Mouse (Mus musculus): ENCODE results near the gene Wdr48.

DNA sequence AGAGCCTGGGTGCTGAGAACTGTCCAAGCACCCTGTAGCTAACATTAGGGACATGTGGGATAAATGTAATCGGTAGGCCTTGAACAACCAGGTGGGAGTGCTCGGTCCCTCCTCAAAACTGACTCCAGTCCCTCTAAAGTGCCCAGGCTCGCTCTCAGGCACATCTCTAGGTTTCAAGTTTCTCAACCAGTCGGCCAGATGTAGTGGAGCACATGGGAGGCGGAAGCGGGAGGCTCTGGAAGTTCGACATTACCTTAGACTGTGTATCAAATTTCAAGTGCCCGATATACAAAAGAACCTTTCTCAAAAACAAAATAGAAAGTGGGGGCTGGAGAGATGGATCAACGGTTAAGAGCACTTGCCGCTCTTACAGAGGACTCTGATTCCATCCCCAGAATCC lies 45.0 kb downstream of the Wdr48 start:
- TF ChIP-seq CTCF (IDR thresholded peaks at IDR 0.05; ENCODE audit: low read depth, low read length) = no peak
- no peak for TF ChIP-seq POLR2A (IDR thresholded peaks at IDR 0.05; ENCODE audit: borderline replicate concordance, low read depth, low read length)
